Mouse (Mus musculus): ENCODE measurements around the gene St3gal2.
"Not testable (repeated sequence)": the region's sequence is repeated elsewhere in the genome, so short reads cannot be mapped to it uniquely, and the experiment has no call there.

Gene St3gal2

GRCm38 (mm10) chr8:110990017-110990416, 70.3 kb downstream of the St3gal2 start:
- DNase-seq (ENCODE audit: low read depth, low spot score), result no peak

- DNase-seq (ENCODE audit: low read depth, low spot score), result no peak
These were observed 77.1 kb downstream of the St3gal2 start for GRCm38 (mm10) chr8:110996641-110997430.

- peak; percentile 85 for DNase-seq (ENCODE audit: low read depth, low spot score)
These were observed 78.1 kb downstream of the St3gal2 start, which contains the start of gene Ddx19a for GRCm38 (mm10) chr8:110997547-110998531. Gene Ddx19a (minus strand): TSS chr8:110997800.

DNA sequence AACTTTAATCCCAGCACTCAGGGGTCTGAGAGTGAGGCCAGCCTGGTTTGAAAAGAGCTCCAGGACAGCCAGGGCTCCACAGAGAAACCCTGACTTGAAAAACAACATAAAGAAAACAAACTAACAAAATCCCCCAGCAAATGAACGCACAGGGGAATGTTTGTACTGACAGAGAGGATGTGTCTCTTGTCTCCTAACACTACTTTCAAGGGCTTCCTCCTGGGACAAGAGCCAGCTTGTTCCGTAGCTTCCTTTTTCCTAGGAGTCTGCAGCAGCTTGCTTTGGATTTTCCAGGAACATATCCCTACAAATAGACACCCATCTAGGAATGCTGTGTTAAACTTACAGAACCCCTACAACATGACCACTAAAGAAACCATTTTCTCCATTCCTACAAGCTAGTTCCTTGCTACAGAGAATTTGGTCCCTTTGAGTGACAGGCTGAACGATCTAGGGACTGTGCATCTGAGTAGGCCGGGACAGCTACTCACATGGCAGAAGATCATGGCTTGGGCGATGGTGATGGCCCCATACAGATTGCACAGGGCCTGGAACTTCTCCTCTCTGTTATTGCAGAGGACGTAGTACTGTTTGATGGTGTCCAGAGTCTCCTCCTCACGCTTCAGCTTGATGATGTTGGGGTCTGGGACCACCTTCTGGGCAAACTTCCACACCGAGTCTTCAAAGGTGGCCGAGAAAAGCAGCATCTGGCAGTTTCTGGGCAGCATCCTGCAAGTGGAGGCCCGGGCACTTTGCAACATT, 90.7 kb downstream of the St3gal2 start:
- DNase-seq (ENCODE audit: low read depth, low spot score), result not testable (repeated sequence)
